Mouse (Mus musculus): Measurements from ENCODE around the gene 1110002E22Rik. TPM values are rescaled to one million over a fixed set of nuclear protein-coding genes. Genes with fewer than 3 reads are reported as not detected.

1110002E22Rik gene
- total and polyA plus RNA-seq, 3 experiments: under 0.01 to 0.03 TPM; not detected in 1

GRCm38 (mm10) chr3:138105056-138105455 is 40.2 kb downstream of the 1110002E22Rik start:
- no peak overlapping the region for H3K9ac ChIP-seq (ENCODE audit: control insufficient read depth, low read depth, low read length, poor library complexity, severe bottlenecking)
- no peaks in the 10 kb centered on the region for H3K27me3 ChIP-seq (ENCODE audit: control insufficient read depth in 1 of 2, insufficient read depth in 2 of 2, low read length in 2 of 2)
- H3K9me3 ChIP-seq (replicated peaks; ENCODE audit: insufficient read depth, low read length): no peaks in the 10 kb centered on the region
- no peak overlapping the region for H3K27ac ChIP-seq (ENCODE audit: control insufficient read depth, low read depth, low read length)
- H3K79me2 ChIP-seq (ENCODE audit: control insufficient read depth, insufficient read depth, low read length, poor library complexity): no peaks in the 10 kb centered on the region
- no peaks in the 10 kb centered on the region for H3K4me1 ChIP-seq (ENCODE audit: control insufficient read depth in 1 of 2, insufficient read depth in 2 of 2, low read length in 2 of 2)
- TF ChIP-seq RCOR1 (IDR thresholded peaks at IDR 0.05; ENCODE audit: low read depth, low read length): no peak
- no peak for TF ChIP-seq CHD2 (IDR thresholded peaks at IDR 0.05; ENCODE audit: low read length)
- TF ChIP-seq MAZ (IDR thresholded peaks at IDR 0.05; ENCODE audit: low read depth, low read length): no peak
- no peak for TF ChIP-seq RAD21 (IDR thresholded peaks at IDR 0.05; ENCODE audit: low read depth, low read length)
- TF ChIP-seq ZMIZ1 (IDR thresholded peaks at IDR 0.05; ENCODE audit: low read depth, low read length): no peak
- TF ChIP-seq EP300 (IDR thresholded peaks at IDR 0.05; ENCODE audit: low read depth in 1 of 2, low read length in 2 of 2): no peak
- TF ChIP-seq POLR2AphosphoS2 (IDR thresholded peaks at IDR 0.05; ENCODE audit: low read length): no peak
- TF ChIP-seq POLR2AphosphoS5 (IDR thresholded peaks at IDR 0.05; ENCODE audit: borderline replicate concordance, low read depth, low read length): no peak
- TF ChIP-seq POLR2A (IDR thresholded peaks at IDR 0.05; ENCODE audit: control insufficient read depth in 1 of 2, insufficient read depth in 1 of 2, low read depth in 1 of 2, low read length in 2 of 2, poor library complexity in 1 of 2): no peak
- no peak for TF ChIP-seq KAT2A (conservative IDR thresholded peaks at IDR 0.05; ENCODE audit: low read depth, low read length)
- TF ChIP-seq ETS1 (IDR thresholded peaks at IDR 0.05; ENCODE audit: low read depth, low read length): no peak
- TF ChIP-seq MYC (IDR thresholded peaks at IDR 0.05; ENCODE audit: low read depth, low read length): no peak
- TF ChIP-seq TCF12 (IDR thresholded peaks at IDR 0.05; ENCODE audit: low read depth, low read length): no peak
- H3K4me3 ChIP-seq (ENCODE audit: control insufficient read depth in 1 of 2, insufficient read depth in 1 of 2, low read depth in 2 of 2, low read length in 2 of 2): no peak overlapping the region
- no peak for DNase-seq (ENCODE audit: low read depth, low spot score)
- H3K36me3 ChIP-seq (ENCODE audit: control insufficient read depth in 1 of 2, insufficient read depth in 2 of 2, low read length in 2 of 2): no peaks in the 10 kb centered on the region

GRCm38 (mm10) chr3:138106887-138107286 is 42.0 kb downstream of the 1110002E22Rik start:
- Histone ChIP-seq H3K9ac (ENCODE audit: control insufficient read depth, low read depth, low read length, poor library complexity, severe bottlenecking) (no peak overlapping the region), H3K27me3 (ENCODE audit: control insufficient read depth in 1 of 2, insufficient read depth in 2 of 2, low read length in 2 of 2) (no peaks in the 10 kb centered on the region), H3K4me3 (ENCODE audit: control insufficient read depth in 1 of 2, insufficient read depth in 1 of 2, low read depth in 2 of 2, low read length in 2 of 2) (no peak overlapping the region), H3K79me2 (ENCODE audit: control insufficient read depth, insufficient read depth, low read length, poor library complexity) (no peaks in the 10 kb centered on the region), H3K4me1 (ENCODE audit: control insufficient read depth in 1 of 2, insufficient read depth in 2 of 2, low read length in 2 of 2) (no peaks in the 10 kb centered on the region), H3K36me3 (ENCODE audit: control insufficient read depth in 1 of 2, insufficient read depth in 2 of 2, low read length in 2 of 2) (no peaks in the 10 kb centered on the region), H3K27ac (ENCODE audit: control insufficient read depth, low read depth, low read length) (no peak overlapping the region), H3K9me3 (replicated peaks; ENCODE audit: insufficient read depth, low read length) (no peaks in the 10 kb centered on the region)
- no peak for DNase-seq (ENCODE audit: low read depth, low spot score)
- TF ChIP-seq RCOR1 (IDR thresholded peaks at IDR 0.05; ENCODE audit: low read depth, low read length) (no peak), ZNF384 (IDR thresholded peaks at IDR 0.05; ENCODE audit: low read depth, low read length) (no peak), ETS1 (IDR thresholded peaks at IDR 0.05; ENCODE audit: low read depth, low read length) (no peak), ELF1 (IDR thresholded peaks at IDR 0.05; ENCODE audit: low read depth, low read length) (no peak), MEF2A (IDR thresholded peaks at IDR 0.05; ENCODE audit: extremely low read depth, insufficient replicate concordance, low read depth, low read length, poor library complexity, severe bottlenecking) (no peak), POLR2AphosphoS5 (IDR thresholded peaks at IDR 0.05; ENCODE audit: borderline replicate concordance, low read depth, low read length) (no peak), EP300 (IDR thresholded peaks at IDR 0.05; ENCODE audit: low read depth in 1 of 2, low read length in 2 of 2) (no peak), MXI1 (IDR thresholded peaks at IDR 0.05; ENCODE audit: low read depth, low read length) (no peak), ZC3H11A (IDR thresholded peaks at IDR 0.05; ENCODE audit: low read depth, low read length) (no peak), ZMIZ1 (IDR thresholded peaks at IDR 0.05; ENCODE audit: low read depth, low read length) (no peak), SMC3 (IDR thresholded peaks at IDR 0.05; ENCODE audit: low read depth, low read length) (no peak), E2F4 (IDR thresholded peaks at IDR 0.05; ENCODE audit: borderline replicate concordance, low read depth, low read length) (no peak), CTCF (IDR thresholded peaks at IDR 0.05 in 2 of 3, conservative IDR thresholded peaks at IDR 0.05 in 1 of 3; ENCODE audit: control insufficient read depth in 1 of 3, insufficient read depth in 1 of 3, low read depth in 2 of 3, low read length in 3 of 3, poor library complexity in 1 of 3, severe bottlenecking in 1 of 3) (no peak)

All from MEL (cell line).